Mouse (Mus musculus): Measurements from ENCODE around the gene Map2k4. TPM values are rescaled to one million over a fixed set of nuclear protein-coding genes. Genes with fewer than 3 reads are reported as not detected.

Gene Map2k4
- 94.3 TPM for polyA plus RNA-seq (2014; fragmentation: Illumina TruSeq; extraction: RNeasy Lipid Tissue Mini Kit (QIAGEN cat#74804); ENCODE audit: low read depth, low replicate concordance)

DNA sequence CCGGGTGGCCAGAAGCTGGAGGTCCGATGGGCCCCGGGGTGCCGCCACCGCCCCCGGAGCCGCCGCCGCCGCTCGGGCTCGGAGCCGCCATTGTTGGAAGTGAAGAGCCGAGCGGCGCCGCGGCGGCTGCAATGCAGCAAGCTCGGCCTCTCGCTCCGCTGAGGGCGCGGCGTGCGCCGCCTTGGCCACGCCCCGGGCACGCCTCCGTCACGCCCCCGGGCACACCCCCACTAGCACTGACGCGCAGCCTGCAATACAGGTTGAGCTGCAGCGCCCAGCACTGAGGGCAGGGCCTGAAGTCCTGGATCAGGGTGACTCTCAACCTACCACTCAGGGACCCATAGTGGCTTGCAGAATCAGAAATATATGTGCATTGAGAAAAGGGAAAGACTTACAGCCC is at the start of gene Map2k4:
Gene Map2k4, minus strand, starts transcription at position 144 of the 400 bp plus-strand sequence.

DNA sequence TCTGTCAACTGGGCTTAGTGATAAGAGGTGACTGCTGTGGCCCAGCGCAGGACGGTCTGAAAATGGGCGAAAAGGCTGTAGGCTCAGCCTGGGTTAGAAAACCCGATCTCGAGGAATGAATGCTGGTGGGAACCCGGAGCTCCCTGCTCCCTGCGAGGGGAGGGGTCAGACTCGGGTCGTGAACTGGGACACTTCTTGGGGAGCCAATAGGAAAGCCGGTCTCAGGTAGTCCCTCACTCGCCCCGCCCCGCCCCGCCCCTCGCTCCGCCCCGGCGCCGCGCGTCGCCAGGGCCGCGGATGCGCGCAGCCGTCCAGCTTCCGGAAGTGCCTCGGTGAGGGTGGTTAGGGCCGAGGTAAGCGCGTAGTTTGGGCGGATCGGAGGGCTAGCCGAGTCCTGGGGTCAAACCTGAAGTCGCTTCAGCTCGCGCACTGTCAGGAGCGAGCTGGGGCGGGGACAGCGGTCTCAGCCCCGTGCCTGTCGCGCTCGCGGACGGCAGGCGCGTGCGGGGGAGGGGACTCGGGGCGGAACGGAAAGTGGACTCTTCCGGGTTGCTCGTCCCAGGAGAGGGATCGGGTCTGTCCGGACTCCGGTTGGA is 18.9 kb upstream of the Map2k4 start, which contains the start of gene Zkscan6:
Gene Zkscan6, plus strand, starts transcription at position 267 of the 596 bp plus-strand sequence.

Other genes with a start within 250 kb of the Map2k4 start
- 6.4 TPM for gene Zkscan6, start 18.9 kb upstream of the Map2k4 start, polyA plus RNA-seq (2014; fragmentation: Illumina TruSeq; extraction: RNeasy Lipid Tissue Mini Kit (QIAGEN cat#74804); ENCODE audit: low read depth, low replicate concordance)